In genomic region chr6:39782618-39783017, GRCm38 (mm10) we compare ENCODE assay signal across 10 mouse cellular contexts. TPM values are rescaled to one million over a fixed set of nuclear protein-coding genes. Genes with fewer than 3 reads are reported as not detected.
DNase-seq lines count a peak whose midpoint lies in the region; ATAC-seq and TF ChIP-seq lines count a peak whose summit lies in the region.
"Had no signal": no experiment of that assay in that cellular context is flagged by ENCODE, and none has a peak within 500 bp of the region (broad histone marks: within the 10 kb centered on the region; RNA-seq: fewer than 3 reads in every experiment).

No protein-coding gene starts in this region.

- peaks cover 4% of the 10 kb centered on the region for H3K4me1 ChIP-seq in heart, adult 2 months (ENCODE audit: control insufficient read depth, insufficient read depth, low read length)
- H3K4me1 ChIP-seq in heart, embryonic 12.5 days (replicated peaks), result peaks cover 22% of the 10 kb centered on the region
- peaks cover 14% of the 10 kb centered on the region; the same call in 1 of the 2 replicates for H3K4me1 ChIP-seq in limb, embryonic 14.5 days (ENCODE audit: control insufficient read depth, insufficient read depth, low read length)

- no peak overlapping the region for H3K27ac ChIP-seq in heart, adult 2 months
- H3K27ac ChIP-seq in heart, embryonic 12.5 days (ENCODE audit: poor library complexity, severe bottlenecking), result no peak overlapping the region
- H3K27ac ChIP-seq in limb, embryonic 14.5 days (replicated peaks; ENCODE audit: low read depth, low read length), result no peak overlapping the region

- no peak for TF ChIP-seq EP300 in heart, adult 2 months (IDR thresholded peaks at IDR 0.05; ENCODE audit: insufficient read depth, low read depth, low read length)

- DNase-seq in heart, adult 2 months, result peak in 1 of 2 experiments; percentile 39
- DNase-seq in urinary bladder, adult 2 months (ENCODE audit: low spot score), result peak; percentile 21
- no peak for DNase-seq in urinary bladder, postnatal 4 days (ENCODE audit: low spot score in 2 of 2)
- DNase-seq in cerebellum, adult 9-10 months, result peak; percentile 62
- peak; percentile 61 for DNase-seq in limb, embryonic 14.5 days (ENCODE audit: low spot score)
- DNase-seq in ovary, postnatal 14 days (ENCODE audit: low spot score), result no peak
- DNase-seq in testis, postnatal 10 days (ENCODE audit: low spot score), result no peak

- no peaks in the 10 kb centered on the region for H3K36me3 ChIP-seq in heart, adult 2 months (ENCODE audit: control insufficient read depth, insufficient read depth, low read length)
- no peaks in the 10 kb centered on the region for H3K36me3 ChIP-seq in heart, embryonic 12.5 days
- H3K36me3 ChIP-seq in limb, embryonic 14.5 days (ENCODE audit: control insufficient read depth, insufficient read depth, low read length), result no peaks in the 10 kb centered on the region
- H3K36me3 ChIP-seq: embryonic facial prominence, embryonic 13.5 days; liver, embryonic 15.5 days had no signal

- H3K4me3 ChIP-seq in heart, adult 2 months, result no peak overlapping the region
- no peak overlapping the region for H3K4me3 ChIP-seq in heart, embryonic 12.5 days
- H3K4me3 ChIP-seq in limb, embryonic 14.5 days (replicated peaks; ENCODE audit: low read length), result no peak overlapping the region
- H3K4me3 ChIP-seq: embryonic facial prominence, embryonic 13.5 days; liver, embryonic 15.5 days had no signal

- intact Hi-C loops in heart, adult 2 months (cut with DNase I), result loop anchor here (1.0 to 5.0 kb wide), 5 partner anchors 58 to 319 kb away; partner anchors contain the start of gene Braf

- peak; percentile 89 for TF ChIP-seq CTCF in heart, adult 2 months (IDR thresholded peaks at IDR 0.05)

- H3K4me2 ChIP-seq in heart, embryonic 12.5 days, result no peak overlapping the region
- no peak overlapping the region for H3K4me2 ChIP-seq in limb, embryonic 14.5 days (replicated peaks; ENCODE audit: low read depth, low read length, severe bottlenecking)

- H3K9ac ChIP-seq in heart, adult 2 months (ENCODE audit: low read depth, low read length), result no peak overlapping the region
- no peak overlapping the region for H3K9ac ChIP-seq in heart, embryonic 12.5 days
- H3K9ac ChIP-seq in limb, embryonic 14.5 days (ENCODE audit: low read depth, low read length, severe bottlenecking), result no peak overlapping the region
- H3K9ac ChIP-seq: embryonic facial prominence, embryonic 13.5 days; liver, embryonic 15.5 days had no signal

- H3K79me2 ChIP-seq in heart, adult 2 months (replicated peaks; ENCODE audit: control insufficient read depth, insufficient read depth, low read length), result no peaks in the 10 kb centered on the region

- no peaks in the 10 kb centered on the region for H3K27me3 ChIP-seq in heart, adult 2 months (ENCODE audit: control insufficient read depth, insufficient read depth, low read length)
- H3K27me3 ChIP-seq in heart, embryonic 12.5 days (replicated peaks), result no peaks in the 10 kb centered on the region
- H3K27me3 ChIP-seq in limb, embryonic 14.5 days (ENCODE audit: control insufficient read depth, insufficient read depth, low read length), result no peaks in the 10 kb centered on the region
- H3K27me3 ChIP-seq: embryonic facial prominence, embryonic 13.5 days had no signal

- ATAC-seq in heart, embryonic 12.5 days (ENCODE audit: insufficient number of reproducible peaks, low FRiP score), result no peak
- no peak for ATAC-seq in limb, embryonic 14.5 days (ENCODE audit: low FRiP score, low read depth)

- 27% methylated on average over 3 of the region's 3 CpGs for WGBS in heart, adult 2 months
- 23% methylated on average over 3 of the region's 3 CpGs for WGBS in heart, embryonic 12.5 days
- WGBS in limb, embryonic 14.5 days, result 37% methylated on average over 3 of the region's 3 CpGs

- no peaks in the 10 kb centered on the region for H3K9me3 ChIP-seq in heart, embryonic 12.5 days (replicated peaks)
- H3K9me3 ChIP-seq in limb, embryonic 14.5 days (ENCODE audit: control insufficient read depth, low read length), result no peaks in the 10 kb centered on the region
- H3K9me3 ChIP-seq: embryonic facial prominence, embryonic 13.5 days; liver, embryonic 15.5 days had no signal

- no peak for TF ChIP-seq POLR2A in heart, adult 2 months (IDR thresholded peaks at IDR 0.05; ENCODE audit: insufficient read depth, low read depth, low read length)
- no peak for TF ChIP-seq POLR2A in limb, embryonic 14.5 days (IDR thresholded peaks at IDR 0.05; ENCODE audit: borderline replicate concordance, extremely low read depth, insufficient read depth, insufficient read length)

RNA-seq across cellular contexts. Expression of gene Mrps33, which starts 28.2 kb away (rescaled TPM):
- total RNA-seq in heart, adult 2 months (2021), result 100 to 1,000 TPM in 1 of 2 experiments, 10 to 100 TPM in 1; 97.7 to 106 TPM
- 133 and 317 TPM in 2 replicates for polyA plus RNA-seq in heart, adult 2 months (2012; rRNA removed)
- polyA plus RNA-seq in heart, embryonic 12.5 days (2016; fragmentation: Nextera tagmentation; extraction: Ambion mirVana), result 205 and 206 TPM in 2 replicates
- polyA plus RNA-seq in urinary bladder, adult 2 months (2012; rRNA removed), result 145 and 195 TPM in 2 replicates
- polyA plus RNA-seq in limb, embryonic 14.5 days (2012; rRNA removed), result 198 and 225 TPM in 2 replicates
- polyA plus RNA-seq in limb, embryonic 14.5 days (2014; fragmentation: Nextera tagmentation; extraction: Ambion mirVana), result 179 and 180 TPM in 2 replicates

RNA-seq across cellular contexts. Expression of gene Braf, which starts 57.4 kb away (rescaled TPM):
- total RNA-seq in heart, adult 2 months (2021), result 10 to 100 TPM; 15.0 to 16.9 TPM
- 7.2 and 12.6 TPM in 2 replicates for polyA plus RNA-seq in heart, adult 2 months (2012; rRNA removed)
- 14.6 and 16.0 TPM in 2 replicates for polyA plus RNA-seq in heart, embryonic 12.5 days (2016; fragmentation: Nextera tagmentation; extraction: Ambion mirVana)
- polyA plus RNA-seq in urinary bladder, adult 2 months (2012; rRNA removed), result 22.1 and 24.6 TPM in 2 replicates
- 14.2 and 15.8 TPM in 2 replicates for polyA plus RNA-seq in limb, embryonic 14.5 days (2012; rRNA removed)
- polyA plus RNA-seq in limb, embryonic 14.5 days (2014; fragmentation: Nextera tagmentation; extraction: Ambion mirVana), result 15.2 and 17.3 TPM in 2 replicates

Comparison
In these comparisons a context has a peak if more than half of its experiments do, and no peak if none do; other contexts are left out.
1. DNase-seq: peak in urinary bladder, adult 2 months (single experiment), cerebellum, adult 9-10 months (single experiment) and limb, embryonic 14.5 days (single experiment); none in urinary bladder, postnatal 4 days (0 of 2), ovary, postnatal 14 days (single experiment) and testis, postnatal 10 days (single experiment).